Mouse (Mus musculus): ENCODE data around the gene Spata17.

- no peak for TF ChIP-seq GATA1 (IDR thresholded peaks at IDR 0.05; ENCODE audit: low read length)
- no peak for TF ChIP-seq TAL1 (IDR thresholded peaks at IDR 0.05; ENCODE audit: low read length)
Measured at GRCm38 (mm10) chr1:187240304-187240703, 25.0 kb upstream of the Spata17 start.
